Mouse (Mus musculus) hindbrain, embryonic 10.5 days (tissue): Measurements from ENCODE around the gene Gm10912. TPM values are rescaled to one million over a fixed set of nuclear protein-coding genes. Genes with fewer than 3 reads are reported as not detected.
"Not testable (repeated sequence)": the region's sequence is repeated elsewhere in the genome, so short reads cannot be mapped to it uniquely, and the experiment has no call there.

Experiments used
- DNase-seq: peaks from one replicate; pipeline ENCODE4 v3.0.0-alpha.2; 2017; ENCODE audit warnings: low spot score
- H3K27ac ChIP-seq: fragments of 300-500 bp; sonication (generic); 2 replicates; pipeline ENCODE4 v1.5.1; 2016; ENCODE audit warnings: mild to moderate bottlenecking, moderate library complexity
- H3K27me3 ChIP-seq: fragments of 300-500 bp; sonication (generic); 2 replicates; pipeline ENCODE4 v1.6.1; 2016; ENCODE audit warnings: mild to moderate bottlenecking; ENCODE audit not compliant: poor library complexity, insufficient read depth, severe bottlenecking
- H3K36me3 ChIP-seq: fragments of 300-500 bp; sonication (generic); 2 replicates; pipeline ENCODE4 v1.6.1; 2016; ENCODE audit warnings: mild to moderate bottlenecking, moderate library complexity
- H3K4me1 ChIP-seq: fragments of 300-500 bp; sonication (generic); replicated peaks from 2 replicates; pipeline ENCODE4 v1.6.1; 2016; ENCODE audit warnings: mild to moderate bottlenecking
- H3K4me3 ChIP-seq: fragments of 300-500 bp; sonication (generic); 2 replicates; pipeline ENCODE4 v1.5.1; 2016; ENCODE audit warnings: mild to moderate bottlenecking, moderate library complexity
- H3K9me3 ChIP-seq: fragments of 300-500 bp; sonication (generic); 2 replicates; pipeline ENCODE4 v1.6.1; 2016; ENCODE audit warnings: mild to moderate bottlenecking, moderate library complexity
- WGBS: fragments of 180-500 bp; shearing (Covaris S2); methylation state at CpG from one replicate; pipeline ENCODE4 v1.1.7; 2016; 5-methylcytosine and 5-hydroxymethylcytosine counted together
- polyA plus RNA-seq: library from polyadenylated mRNA; unstranded; fragments of >200 nt; fragmentation: Nextera tagmentation; extraction: Ambion mirVana; gene quantifications from 2 replicates; pipeline ENCODE4 v1.2.1, GENCODE M21; 2016

The Gm10912 gene
- polyA plus RNA-seq = not detected in 2 replicates

GRCm38 (mm10) chr2:104065526-104065925 lies at the start of gene Gm10912:
Gene Gm10912, plus strand, starts transcription at chr2:104065826.
- H3K27ac ChIP-seq, H3K4me3 ChIP-seq, DNase-seq, H3K27me3 ChIP-seq, H3K9me3 ChIP-seq: not testable (repeated sequence)
- H3K4me1 ChIP-seq = peaks cover 10% of the 10 kb centered on the region
- peaks cover 13% of the 10 kb centered on the region; the same call in 1 of the 2 replicates for H3K36me3 ChIP-seq
- 91% methylated on average over 6 of the region's 6 CpGs for WGBS

- H3K27me3 ChIP-seq = no peaks in the 10 kb centered on the region; the same call in 1 of the 2 replicates
- no peak for DNase-seq
- no peak overlapping the region for H3K4me3 ChIP-seq
- H3K27ac ChIP-seq = no peak overlapping the region
- 86% methylated on average over 7 of the region's 7 CpGs for WGBS
- peaks cover 8% of the 10 kb centered on the region for H3K4me1 ChIP-seq
- no peaks in the 10 kb centered on the region for H3K9me3 ChIP-seq
- no peaks in the 10 kb centered on the region for H3K36me3 ChIP-seq
These were observed 42.5 kb upstream of the Gm10912 start for GRCm38 (mm10) chr2:104023096-104023495.

GRCm38 (mm10) chr2:104024656-104025055 lies 41.0 kb upstream of the Gm10912 start:
- no peak overlapping the region for H3K4me3 ChIP-seq
- H3K27me3 ChIP-seq = no peaks in the 10 kb centered on the region; the same call in 1 of the 2 replicates
- peaks cover 23% of the 10 kb centered on the region for H3K4me1 ChIP-seq
- H3K27ac ChIP-seq = no peak overlapping the region
- H3K36me3 ChIP-seq = no peaks in the 10 kb centered on the region
- 89% methylated on average over 4 of the region's 4 CpGs for WGBS
- no peak for DNase-seq
- no peaks in the 10 kb centered on the region for H3K9me3 ChIP-seq

GRCm38 (mm10) chr2:104027458-104028138 lies 38.0 kb upstream of the Gm10912 start, which contains the start of gene Fbxo3:
Gene Fbxo3, plus strand, starts transcription at chr2:104027721.
- peak; percentile 92 for DNase-seq
- H3K4me3 ChIP-seq = peak within 1 kb of the TSS; percentile 84
- 2% methylated on average over 44 of the region's 44 CpGs for WGBS
- H3K27ac ChIP-seq = peak within 1 kb of the TSS; percentile 93
- H3K36me3 ChIP-seq = peaks cover 8% of the 10 kb centered on the region; the same call in 1 of the 2 replicates
- H3K4me1 ChIP-seq = peaks cover 28% of the 10 kb centered on the region
- no peaks in the 10 kb centered on the region for H3K9me3 ChIP-seq
- no peaks in the 10 kb centered on the region; the same call in 1 of the 2 replicates for H3K27me3 ChIP-seq

DNA sequence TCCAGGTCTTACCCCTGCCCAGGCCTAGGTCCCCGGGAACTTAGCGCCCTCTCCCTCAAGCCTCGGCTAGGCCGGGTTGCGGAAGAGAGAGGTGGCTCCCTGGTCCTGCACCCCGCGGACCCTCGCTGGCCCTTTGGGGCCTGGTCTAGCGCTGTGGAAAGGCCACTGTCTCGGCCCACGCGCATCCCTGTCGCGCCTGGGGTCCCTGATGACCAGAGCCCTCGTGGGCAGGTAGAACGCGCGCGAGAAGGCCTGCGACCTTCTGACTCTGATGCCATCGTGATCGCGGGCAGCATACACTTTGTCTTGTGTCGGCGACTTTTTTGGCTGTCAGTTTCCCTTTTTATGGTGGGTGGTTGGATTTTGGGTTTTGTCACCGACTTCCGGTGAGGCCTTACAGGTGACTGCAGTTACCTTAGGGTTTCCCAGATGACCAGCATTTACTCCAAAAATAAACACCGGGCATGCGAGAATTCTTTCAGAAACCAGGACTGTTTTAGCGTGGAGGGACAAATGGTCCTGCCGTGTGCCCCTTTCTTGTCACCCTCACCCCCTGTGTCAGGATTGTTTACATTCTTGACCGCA lies 37.4 kb upstream of the Gm10912 start, which contains the start of gene 4931422A03Rik:
TSS of gene 4931422A03Rik (minus strand) at position 223 of the 585 bp plus-strand sequence.
- Histone ChIP-seq H3K9me3 (no peaks in the 10 kb centered on the region), H3K4me3 (peak within 1 kb of the TSS; percentile 84), H3K27me3 (no peaks in the 10 kb centered on the region; the same call in 1 of the 2 replicates), H3K36me3 (peaks cover 12% of the 10 kb centered on the region; the same call in 1 of the 2 replicates), H3K27ac (peak within 1 kb of the TSS; percentile 93), H3K4me1 (peaks cover 28% of the 10 kb centered on the region)
- WGBS = 1% methylated on average over 32 of the region's 32 CpGs
- DNase-seq = no peak

DNA sequence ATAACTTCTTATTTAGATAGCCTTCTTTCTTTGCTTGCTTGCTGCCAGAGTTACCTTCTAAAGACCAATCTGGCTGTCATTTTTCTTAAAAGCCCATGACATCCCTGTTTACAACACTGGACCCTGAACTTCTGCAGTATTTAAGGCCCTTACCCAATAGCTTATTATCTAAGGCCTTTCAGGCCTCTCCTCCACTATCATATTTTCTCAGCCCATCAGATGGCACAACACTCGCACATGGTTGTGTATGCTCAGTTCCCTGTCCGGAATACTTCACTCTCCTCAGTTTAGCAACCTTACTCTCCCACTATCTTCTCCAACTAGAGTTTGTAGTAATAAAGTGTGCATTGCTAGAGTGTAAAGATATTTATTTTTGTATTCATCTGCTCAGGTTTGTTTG lies 36.6 kb upstream of the Gm10912 start:
- no peak overlapping the region for H3K27ac ChIP-seq
- H3K9me3 ChIP-seq = no peaks in the 10 kb centered on the region
- peak overlapping the region; percentile 84 for H3K4me3 ChIP-seq
- peaks cover 28% of the 10 kb centered on the region for H3K4me1 ChIP-seq
- no peaks in the 10 kb centered on the region; the same call in 1 of the 2 replicates for H3K27me3 ChIP-seq
- H3K36me3 ChIP-seq = peaks cover 18% of the 10 kb centered on the region
- 88% methylated on average over 2 of the region's 2 CpGs for WGBS
- DNase-seq = no peak

GRCm38 (mm10) chr2:104030381-104030780 lies 35.2 kb upstream of the Gm10912 start:
- no peaks in the 10 kb centered on the region for H3K27me3 ChIP-seq
- H3K36me3 ChIP-seq = peaks cover 28% of the 10 kb centered on the region
- no peak for DNase-seq
- H3K4me3 ChIP-seq = no peak overlapping the region
- no peaks in the 10 kb centered on the region for H3K9me3 ChIP-seq
- peaks cover 28% of the 10 kb centered on the region for H3K4me1 ChIP-seq
- 85% methylated on average over 3 of the region's 3 CpGs for WGBS
- H3K27ac ChIP-seq = no peak overlapping the region

GRCm38 (mm10) chr2:104032056-104032455 lies 33.6 kb upstream of the Gm10912 start:
- Histone ChIP-seq H3K36me3 (peaks cover 43% of the 10 kb centered on the region), H3K27me3 (no peaks in the 10 kb centered on the region), H3K4me1 (peaks cover 28% of the 10 kb centered on the region), H3K4me3 (no peak overlapping the region), H3K9me3 (no peaks in the 10 kb centered on the region), H3K27ac (no peak overlapping the region)
- 87% methylated on average over 3 of the region's 3 CpGs for WGBS
- no peak for DNase-seq

- Histone ChIP-seq H3K9me3 (no peaks in the 10 kb centered on the region), H3K27ac (no peak overlapping the region), H3K27me3 (no peaks in the 10 kb centered on the region), H3K4me3 (no peak overlapping the region), H3K4me1 (peaks cover 2% of the 10 kb centered on the region; the same call in 1 of the 2 replicates), H3K36me3 (peaks cover 61% of the 10 kb centered on the region)
- 37% methylated on average over 3 of the region's 3 CpGs for WGBS
- peak; percentile 64 for DNase-seq
These were observed 30.7 kb upstream of the Gm10912 start for GRCm38 (mm10) chr2:104034832-104035472.

GRCm38 (mm10) chr2:104035595-104035994 lies 30.0 kb upstream of the Gm10912 start:
- Histone ChIP-seq H3K4me1 (no peaks in the 10 kb centered on the region), H3K27ac (no peak overlapping the region), H3K27me3 (no peaks in the 10 kb centered on the region), H3K4me3 (no peak overlapping the region), H3K9me3 (no peaks in the 10 kb centered on the region), H3K36me3 (peaks cover 67% of the 10 kb centered on the region)
- 92% methylated on average over 6 of the region's 6 CpGs for WGBS
- no peak for DNase-seq

GRCm38 (mm10) chr2:104036316-104036715 lies 29.3 kb upstream of the Gm10912 start:
- Histone ChIP-seq H3K4me1 (no peaks in the 10 kb centered on the region), H3K36me3 (peaks cover 70% of the 10 kb centered on the region), H3K27ac (no peak overlapping the region), H3K27me3 (no peaks in the 10 kb centered on the region), H3K9me3 (no peaks in the 10 kb centered on the region), H3K4me3 (no peak overlapping the region)
- WGBS = 79% methylated on average over 3 of the region's 3 CpGs
- no peak for DNase-seq

- H3K36me3 ChIP-seq = peaks cover 61% of the 10 kb centered on the region
- 0 out of 2 replicates have a peak, but pooled peaks cover 2% of the 10 kb centered on the region for H3K4me1 ChIP-seq
- H3K27me3 ChIP-seq = no peaks in the 10 kb centered on the region
- no peaks in the 10 kb centered on the region for H3K9me3 ChIP-seq
- H3K4me3 ChIP-seq = no peak overlapping the region
- H3K27ac ChIP-seq = no peak overlapping the region
- DNase-seq = no peak
- WGBS = 63% methylated on average over 2 of the region's 2 CpGs
These were observed 27.4 kb upstream of the Gm10912 start for GRCm38 (mm10) chr2:104038236-104038635.
